Mouse (Mus musculus): ENCODE measurements at regions not wholly inside any gene's neighbourhood (a gene's known extent, or its start where the extent isn't known, plus 50 kb on each side); places are given as distances from the start of the nearest gene placed in this dataset.

DNA sequence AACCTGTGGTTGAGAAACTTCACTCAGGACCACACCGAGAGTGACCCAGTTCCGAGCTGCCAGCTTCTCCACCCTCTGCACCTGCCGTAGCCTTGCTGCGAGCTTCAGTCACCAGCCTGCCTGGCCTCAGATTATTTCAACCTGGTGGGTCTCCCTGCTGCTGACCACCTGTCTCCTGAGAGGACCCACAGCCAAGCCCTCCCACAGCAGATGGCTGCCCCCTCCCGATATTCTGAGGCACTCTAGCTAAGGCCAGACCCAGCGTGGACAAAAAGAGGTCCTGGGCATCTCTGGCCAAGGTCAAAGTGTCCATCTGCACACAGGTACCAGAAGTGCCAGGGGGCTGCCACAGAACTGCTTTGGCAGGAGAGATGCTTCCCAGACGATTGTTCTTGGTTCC, 162.7 kb upstream of the Ctbp2 start:
- Histone ChIP-seq H3K36me3 (no peaks in the 10 kb centered on the region), H3K9ac (no peak overlapping the region), H3K4me2 (replicated peaks) (no peak overlapping the region), H3K27ac (no peak overlapping the region), H3K27me3 (no peaks in the 10 kb centered on the region), H3K4me1 (no peaks in the 10 kb centered on the region), H3K4me3 (no peak overlapping the region), H3K9me3 (no peaks in the 10 kb centered on the region)
- 84% methylated on average over 7 of the region's 7 CpGs for WGBS
- no peak for ATAC-seq (ENCODE audit: low FRiP score, low read depth)

DNA sequence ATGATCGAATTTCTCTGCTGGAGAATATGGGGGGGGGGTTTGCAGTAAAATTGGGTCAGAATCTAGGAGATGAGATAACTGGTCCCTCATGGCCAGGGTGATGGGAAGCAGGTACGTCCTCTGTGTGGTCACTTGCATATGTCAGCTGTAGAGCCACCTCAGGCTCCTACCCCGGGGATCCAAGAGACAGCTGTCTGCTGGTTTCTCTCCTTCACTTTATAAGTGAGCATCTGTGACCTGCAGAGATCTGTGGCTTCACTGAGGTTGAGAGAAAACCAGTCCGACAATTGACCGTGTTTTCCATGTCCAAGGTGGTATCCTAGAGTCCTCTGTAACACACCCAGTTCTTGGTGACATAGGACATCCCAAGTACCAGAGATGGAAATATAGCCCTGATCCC, 162.1 kb upstream of the Ctbp2 start:
- H3K27me3 ChIP-seq: no peaks in the 10 kb centered on the region
- H3K9me3 ChIP-seq: no peaks in the 10 kb centered on the region
- ATAC-seq (ENCODE audit: low FRiP score, low read depth): no peak
- no peak overlapping the region for H3K4me2 ChIP-seq (replicated peaks)
- 85% methylated on average over 5 of the region's 5 CpGs for WGBS
- H3K4me3 ChIP-seq: no peak overlapping the region
- no peaks in the 10 kb centered on the region for H3K36me3 ChIP-seq
- H3K4me1 ChIP-seq: no peaks in the 10 kb centered on the region
- no peak overlapping the region for H3K27ac ChIP-seq
- no peak overlapping the region for H3K9ac ChIP-seq

DNA sequence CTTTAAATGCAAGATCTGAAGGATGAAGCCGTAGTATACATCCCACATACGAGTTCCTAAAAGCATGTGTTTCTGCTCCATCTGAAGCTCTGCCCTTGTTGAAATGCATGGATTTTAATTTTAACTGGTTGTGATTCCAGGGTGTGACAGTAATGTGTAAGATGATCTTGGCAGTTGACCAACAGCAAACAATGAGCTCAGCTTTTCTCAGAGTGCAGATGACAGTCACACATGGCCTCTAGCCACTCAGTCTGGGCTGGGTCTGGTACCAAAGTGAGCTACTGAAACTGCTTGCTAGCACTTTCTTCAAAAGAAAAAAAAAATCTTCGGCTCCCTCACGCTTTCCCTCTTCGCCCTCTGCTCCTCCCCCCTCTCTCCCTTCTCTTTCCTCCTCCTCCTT, 138.0 kb upstream of the Ctbp2 start:
- no peak for ATAC-seq (ENCODE audit: low FRiP score, low read depth)
- no peak overlapping the region for H3K9ac ChIP-seq
- peaks cover 3% of the 10 kb centered on the region; the same call in 1 of the 2 replicates for H3K4me1 ChIP-seq
- H3K27ac ChIP-seq: no peak overlapping the region
- H3K4me3 ChIP-seq: no peak overlapping the region
- 0 out of 2 replicates have a peak, but pooled peaks cover 6% of the 10 kb centered on the region for H3K27me3 ChIP-seq
- 66% methylated on average over 5 of the region's 5 CpGs for WGBS
- H3K9me3 ChIP-seq: no peaks in the 10 kb centered on the region
- no peaks in the 10 kb centered on the region for H3K36me3 ChIP-seq
- no peak overlapping the region for H3K4me2 ChIP-seq (replicated peaks)

DNA sequence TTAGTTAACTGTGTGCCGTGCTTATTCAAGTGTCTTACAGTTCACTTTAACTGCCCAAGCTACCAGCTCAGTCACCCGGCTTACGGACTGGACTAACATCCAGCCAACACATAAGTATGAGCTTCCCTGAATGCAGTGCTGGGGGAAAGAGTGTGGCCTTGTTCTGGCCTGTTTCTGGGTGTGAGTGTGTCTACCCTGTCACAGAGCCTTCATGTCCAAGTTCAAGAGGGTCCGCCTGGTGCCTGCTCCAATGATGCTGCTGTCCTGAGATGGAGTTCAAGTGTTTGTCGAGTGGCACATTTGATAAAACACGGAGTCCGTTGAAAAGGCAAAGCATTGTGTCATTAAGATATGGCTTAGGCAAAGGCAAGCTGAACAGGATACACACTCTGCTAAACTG, 135.0 kb upstream of the Ctbp2 start:
- no peak overlapping the region for H3K9ac ChIP-seq
- no peaks in the 10 kb centered on the region for H3K36me3 ChIP-seq
- H3K27ac ChIP-seq: no peak overlapping the region
- no peak overlapping the region for H3K4me3 ChIP-seq
- H3K4me1 ChIP-seq: no peaks in the 10 kb centered on the region
- 90% methylated on average over 7 of the region's 7 CpGs for WGBS
- H3K4me2 ChIP-seq (replicated peaks): no peak overlapping the region
- ATAC-seq (ENCODE audit: low FRiP score, low read depth): no peak
- H3K27me3 ChIP-seq: 0 out of 2 replicates have a peak, but pooled peaks cover 2% of the 10 kb centered on the region
- H3K9me3 ChIP-seq: no peaks in the 10 kb centered on the region

DNA sequence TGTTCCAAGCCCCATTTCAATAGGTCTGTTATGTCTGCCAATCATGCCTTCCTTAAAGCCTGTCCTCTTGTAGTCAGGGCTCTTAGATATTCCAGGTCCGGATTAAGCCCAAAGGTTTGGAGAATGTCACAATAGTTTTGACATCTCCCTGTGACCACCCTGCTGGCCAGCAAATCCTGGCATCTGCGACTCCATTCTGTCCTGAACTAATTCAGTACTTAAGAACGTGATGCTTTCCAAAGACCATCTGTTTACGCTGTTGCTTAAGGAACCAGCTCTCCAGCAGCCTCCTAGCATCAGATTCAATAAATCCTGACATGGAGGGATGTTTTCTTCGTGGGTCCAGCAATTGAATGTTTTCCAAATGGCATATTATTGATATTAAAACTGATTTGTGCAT, 132.7 kb upstream of the Ctbp2 start:
- H3K9me3 ChIP-seq: no peaks in the 10 kb centered on the region
- ATAC-seq (ENCODE audit: low FRiP score, low read depth): no peak
- no peak overlapping the region for H3K27ac ChIP-seq
- H3K9ac ChIP-seq: no peak overlapping the region
- 66% methylated on average over 5 of the region's 5 CpGs for WGBS
- H3K4me2 ChIP-seq (replicated peaks): no peak overlapping the region
- H3K36me3 ChIP-seq: no peaks in the 10 kb centered on the region
- H3K4me3 ChIP-seq: no peak overlapping the region
- H3K27me3 ChIP-seq: 0 out of 2 replicates have a peak, but pooled peaks cover 2% of the 10 kb centered on the region
- no peaks in the 10 kb centered on the region for H3K4me1 ChIP-seq

DNA sequence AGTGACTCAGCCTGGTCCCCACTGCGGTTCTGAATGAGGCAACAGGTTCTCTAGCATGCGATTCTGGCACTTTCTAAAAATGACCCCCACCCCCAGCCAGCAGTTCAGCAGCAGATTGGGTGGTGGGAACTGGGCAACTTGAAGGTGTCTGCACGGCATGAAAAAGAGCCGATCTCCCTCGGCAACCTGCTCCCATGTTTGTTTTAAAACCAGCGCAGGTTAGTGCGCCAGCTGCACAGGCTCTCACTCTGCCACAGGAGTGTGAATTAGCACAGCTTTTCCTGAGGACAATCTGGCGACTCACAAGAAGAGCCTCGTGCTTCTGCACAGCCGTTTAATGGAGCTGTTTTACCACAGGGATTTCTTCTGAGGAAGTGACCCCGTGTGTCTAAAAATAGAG, 120.4 kb upstream of the Ctbp2 start:
- no peak overlapping the region for H3K27ac ChIP-seq
- H3K4me2 ChIP-seq (replicated peaks): 0 out of 2 replicates have a peak overlapping the region, but pooled peaks have one; percentile 21
- no peaks in the 10 kb centered on the region for H3K9me3 ChIP-seq
- 40% methylated on average over 11 of the region's 11 CpGs for WGBS
- 0 out of 2 replicates have a peak, but pooled peaks cover 5% of the 10 kb centered on the region for H3K4me1 ChIP-seq
- H3K4me3 ChIP-seq: no peak overlapping the region
- no peak overlapping the region for H3K9ac ChIP-seq
- no peaks in the 10 kb centered on the region; the same call in 1 of the 2 replicates for H3K27me3 ChIP-seq
- no peaks in the 10 kb centered on the region for H3K36me3 ChIP-seq
- no peak for ATAC-seq (ENCODE audit: low FRiP score, low read depth)

DNA sequence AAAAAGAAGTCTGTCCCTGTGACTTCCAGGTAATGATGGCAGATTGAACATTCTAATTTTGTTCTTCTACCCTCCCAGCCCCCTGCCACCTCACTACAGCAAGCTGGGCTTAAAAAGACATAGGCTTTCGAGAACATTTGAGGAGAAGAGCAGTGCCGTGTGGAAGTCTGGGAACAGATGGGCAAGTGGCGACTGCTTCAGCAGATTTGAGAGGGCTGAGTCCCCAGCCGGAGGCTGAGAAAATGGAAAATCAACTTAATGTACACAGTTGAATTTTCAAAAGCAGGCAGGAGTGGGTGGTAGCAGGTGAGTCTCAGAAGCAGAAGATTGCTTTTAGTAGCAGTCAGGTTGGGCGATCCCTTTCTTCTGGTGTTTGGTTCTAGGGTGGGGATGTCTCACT, 110.2 kb upstream of the Ctbp2 start:
- Histone ChIP-seq H3K4me1 (no peaks in the 10 kb centered on the region), H3K36me3 (no peaks in the 10 kb centered on the region), H3K9me3 (no peaks in the 10 kb centered on the region), H3K27me3 (no peaks in the 10 kb centered on the region), H3K4me2 (replicated peaks) (no peak overlapping the region), H3K9ac (no peak overlapping the region), H3K4me3 (no peak overlapping the region), H3K27ac (no peak overlapping the region)
- 82% methylated on average over 5 of the region's 5 CpGs for WGBS
- ATAC-seq (ENCODE audit: low FRiP score, low read depth): no peak

DNA sequence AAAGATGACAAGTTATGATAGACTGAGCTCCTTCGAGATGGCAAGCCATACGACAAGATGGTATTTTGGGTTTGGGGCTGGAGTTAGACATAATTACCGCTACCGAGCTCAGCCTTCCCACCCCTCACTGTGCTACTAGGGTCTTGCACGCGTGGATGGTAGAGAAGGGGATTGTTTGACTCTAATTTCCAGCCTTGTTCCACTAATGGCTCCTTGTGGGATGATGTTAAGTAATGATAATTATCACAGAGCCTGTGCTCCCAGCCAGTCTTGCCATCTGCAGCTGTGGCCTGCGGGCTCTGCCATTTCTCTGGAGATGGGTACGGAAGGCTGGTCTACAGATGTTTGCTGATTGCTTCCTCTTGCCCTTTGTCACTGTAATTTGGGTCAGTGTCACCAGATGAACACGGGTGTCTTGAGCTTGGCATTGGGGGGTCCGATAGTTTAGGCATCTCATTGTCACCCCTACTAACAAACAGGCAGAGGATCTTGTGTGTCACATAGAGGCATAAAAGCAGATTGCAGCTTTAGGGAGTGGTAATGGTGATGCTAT, 108.8 kb upstream of the Ctbp2 start:
- Histone ChIP-seq H3K9ac (no peak overlapping the region), H3K27ac (no peak overlapping the region), H3K4me3 (no peak overlapping the region), H3K36me3 (no peaks in the 10 kb centered on the region), H3K9me3 (no peaks in the 10 kb centered on the region), H3K4me2 (replicated peaks) (no peak overlapping the region), H3K4me1 (no peaks in the 10 kb centered on the region), H3K27me3 (no peaks in the 10 kb centered on the region)
- ATAC-seq (ENCODE audit: low FRiP score, low read depth): no peak
- whole genome bisulfite sequencing: 86% methylated on average over 10 of the region's 10 CpGs

DNA sequence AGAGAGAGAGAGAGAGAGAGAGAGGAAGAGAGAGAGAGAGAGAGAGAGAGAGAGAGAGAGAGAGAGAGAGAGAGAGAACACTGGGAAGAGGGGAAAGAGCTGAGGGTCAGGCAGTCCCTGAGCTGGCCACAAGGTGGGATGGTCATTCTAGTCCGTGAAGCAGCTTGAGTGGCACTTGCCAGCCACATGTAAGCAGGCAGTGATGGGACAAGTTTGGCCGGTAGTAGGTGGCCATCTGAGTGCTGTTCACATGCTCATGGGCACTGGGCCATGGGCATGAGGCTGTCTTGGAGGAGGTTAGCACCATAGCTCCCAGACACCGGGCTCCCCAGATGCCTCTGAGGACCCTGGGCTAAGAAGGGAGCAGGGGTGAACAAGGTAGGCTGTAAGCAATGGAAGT, 106.7 kb upstream of the Ctbp2 start:
- no peak overlapping the region for H3K9ac ChIP-seq
- H3K27me3 ChIP-seq: no peaks in the 10 kb centered on the region
- WGBS: 64% methylated on average over 3 of the region's 3 CpGs
- H3K4me1 ChIP-seq: no peaks in the 10 kb centered on the region
- H3K4me3 ChIP-seq: no peak overlapping the region
- H3K4me2 ChIP-seq (replicated peaks): no peak overlapping the region
- no peaks in the 10 kb centered on the region for H3K9me3 ChIP-seq
- no peak for ATAC-seq (ENCODE audit: low FRiP score, low read depth)
- H3K27ac ChIP-seq: no peak overlapping the region
- no peaks in the 10 kb centered on the region for H3K36me3 ChIP-seq

DNA sequence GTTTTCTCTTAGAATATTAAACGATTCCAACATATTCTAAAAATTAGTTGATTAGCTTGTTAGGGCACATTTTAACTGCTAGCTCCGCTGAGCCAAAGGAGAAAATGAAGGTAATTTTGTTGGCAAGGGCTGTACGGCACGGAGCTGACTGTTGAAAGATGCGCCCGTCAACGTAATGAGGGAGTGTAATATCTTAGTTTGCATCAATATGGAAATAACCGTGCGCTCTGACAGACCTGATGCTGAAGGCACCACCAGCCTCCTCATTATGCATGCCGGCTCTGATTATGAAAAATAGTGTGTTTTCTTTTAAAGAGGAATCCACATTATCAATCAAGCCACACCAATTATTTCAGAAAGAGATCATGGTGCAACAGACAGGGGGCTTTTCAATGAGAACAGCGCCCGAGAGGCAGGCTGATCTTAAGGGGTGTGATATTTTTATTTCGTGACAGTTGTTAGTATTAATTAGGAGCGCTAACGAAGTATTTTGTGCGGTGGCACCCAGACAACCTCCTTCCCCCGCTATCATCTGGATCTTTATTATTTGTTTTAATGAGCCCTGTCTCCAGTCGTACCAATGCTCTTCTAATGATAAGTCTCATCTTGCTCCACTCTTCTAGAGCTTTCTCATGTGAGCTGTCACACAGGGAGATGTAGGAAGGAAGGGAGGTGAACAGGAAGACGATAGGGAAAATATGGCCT, 99.9 kb upstream of the Ctbp2 start:
- H3K9me3 ChIP-seq: no peaks in the 10 kb centered on the region
- no peak overlapping the region for H3K4me3 ChIP-seq
- H3K4me1 ChIP-seq: no peaks in the 10 kb centered on the region
- ATAC-seq (ENCODE audit: low FRiP score, low read depth): no peak
- WGBS: 88% methylated on average over 19 of the region's 19 CpGs
- no peak overlapping the region for H3K4me2 ChIP-seq (replicated peaks)
- H3K27me3 ChIP-seq: no peaks in the 10 kb centered on the region
- H3K36me3 ChIP-seq: no peaks in the 10 kb centered on the region
- H3K9ac ChIP-seq: no peak overlapping the region
- no peak overlapping the region for H3K27ac ChIP-seq

DNA sequence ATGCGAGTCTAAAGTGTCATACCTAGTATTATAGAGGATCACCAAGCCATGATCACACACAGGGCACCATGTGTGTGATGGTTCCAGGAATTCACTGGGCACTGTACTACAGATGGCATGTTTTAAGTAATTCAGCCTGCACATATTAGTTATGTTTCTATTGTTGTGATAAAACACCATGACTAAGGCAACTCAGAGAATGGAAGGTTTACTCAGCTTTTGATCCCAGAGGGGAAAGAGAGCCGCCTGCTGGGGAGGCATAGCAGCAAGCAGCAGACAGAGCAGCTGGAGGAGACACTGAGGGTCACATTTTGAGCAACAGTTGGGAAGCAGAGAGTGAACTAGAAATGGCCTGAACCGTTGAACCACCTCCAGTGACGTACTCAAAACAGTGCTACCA, 88.2 kb upstream of the Ctbp2 start:
- Histone ChIP-seq H3K4me2 (replicated peaks) (no peak overlapping the region), H3K27me3 (peaks cover 19% of the 10 kb centered on the region), H3K4me1 (no peaks in the 10 kb centered on the region), H3K36me3 (no peaks in the 10 kb centered on the region), H3K27ac (no peak overlapping the region), H3K4me3 (no peak overlapping the region), H3K9me3 (no peaks in the 10 kb centered on the region), H3K9ac (no peak overlapping the region)
- WGBS: 64% methylated on average over 4 of the region's 4 CpGs
- ATAC-seq (ENCODE audit: low FRiP score, low read depth): no peak

DNA sequence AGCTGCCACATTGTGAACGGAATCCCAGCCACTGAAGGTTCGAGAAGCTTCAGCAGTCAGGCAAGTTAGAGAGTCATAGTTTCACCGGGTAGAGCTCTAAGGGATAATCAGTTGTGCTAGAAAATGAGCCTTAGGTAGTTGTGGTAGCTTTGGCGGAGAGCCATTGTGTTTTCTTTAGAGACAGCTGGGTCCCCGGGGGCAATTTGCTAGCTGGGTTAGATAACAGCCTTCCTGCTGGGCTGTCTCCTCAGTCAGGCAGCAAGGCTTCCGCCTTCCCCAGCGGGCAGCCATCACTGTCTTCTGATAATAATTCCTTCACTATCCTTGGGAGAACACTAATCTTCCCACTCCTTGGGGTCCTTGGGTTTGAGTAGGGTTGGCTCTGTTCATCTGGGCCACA, 81.5 kb upstream of the Ctbp2 start:
- ATAC-seq (ENCODE audit: low FRiP score, low read depth): no peak
- WGBS: 17% methylated on average over 7 of the region's 7 CpGs

DNA sequence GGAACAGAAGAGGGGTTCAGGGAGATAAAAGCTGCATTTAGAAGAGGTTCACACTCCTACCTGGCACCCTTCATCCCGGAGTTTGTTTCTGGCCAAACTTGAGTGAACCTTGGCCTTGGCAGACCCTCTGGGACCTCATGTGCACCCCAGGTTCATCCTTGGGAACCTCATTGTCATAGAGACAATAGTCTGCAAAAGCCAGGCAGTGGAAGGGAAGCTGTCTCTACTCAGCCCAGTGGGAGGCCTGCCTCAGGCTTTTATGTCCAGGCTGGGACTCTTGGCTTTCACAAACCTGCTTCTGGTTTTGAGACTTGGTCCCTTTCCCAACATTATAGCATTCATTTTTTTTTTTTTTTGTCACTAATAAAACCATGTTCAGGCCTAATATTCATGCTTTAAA, 80.3 kb upstream of the Ctbp2 start:
- no peaks in the 10 kb centered on the region for H3K9me3 ChIP-seq
- H3K27ac ChIP-seq: no peak overlapping the region
- H3K4me2 ChIP-seq (replicated peaks): no peak overlapping the region
- peaks cover 59% of the 10 kb centered on the region for H3K27me3 ChIP-seq
- no peaks in the 10 kb centered on the region for H3K36me3 ChIP-seq
- WGBS: 52% methylated on average over 1 of the region's 1 CpGs
- no peak overlapping the region for H3K4me3 ChIP-seq
- H3K9ac ChIP-seq: no peak overlapping the region
- ATAC-seq (ENCODE audit: low FRiP score, low read depth): no peak
- peaks cover 13% of the 10 kb centered on the region for H3K4me1 ChIP-seq

More for the DNA sequence above, 81.5 kb upstream of the Ctbp2 start:
- Histone ChIP-seq H3K4me3 (no peak overlapping the region), H3K27me3 (peaks cover 56% of the 10 kb centered on the region), H3K36me3 (no peaks in the 10 kb centered on the region), H3K4me1 (peaks cover 13% of the 10 kb centered on the region), H3K27ac (no peak overlapping the region), H3K4me2 (replicated peaks) (no peak overlapping the region), H3K9me3 (no peaks in the 10 kb centered on the region), H3K9ac (no peak overlapping the region)
